Mouse (Mus musculus) fat pad, adult 2 months (tissue): ENCODE measurements around the gene Ascc1.
"Not testable (repeated sequence)": the region's sequence is repeated elsewhere in the genome, so short reads cannot be mapped to it uniquely, and the experiment has no call there.

Experiments used
- DNase-seq: peaks from one replicate; pipeline ENCODE4 v3.0.0-alpha.2; 2011; ENCODE audit warnings: low read depth, low spot score; ENCODE audit errors: extremely low read depth

Gene Ascc1

GRCm38 (mm10) chr10:60109989-60110388 lies 107.4 kb downstream of the Ascc1 start:
- no peak for DNase-seq

GRCm38 (mm10) chr10:60110908-60111475 lies 108.4 kb downstream of the Ascc1 start:
- no peak for DNase-seq

GRCm38 (mm10) chr10:60113965-60114690 lies 111.5 kb downstream of the Ascc1 start:
- no peak for DNase-seq

GRCm38 (mm10) chr10:60115345-60116185 lies 113.0 kb downstream of the Ascc1 start:
- no peak for DNase-seq

- no peak for DNase-seq
Observed at GRCm38 (mm10) chr10:60116997-60117396, 114.4 kb downstream of the Ascc1 start.

GRCm38 (mm10) chr10:60118464-60118863 lies 115.9 kb downstream of the Ascc1 start:
- DNase-seq: no peak

- no peak for DNase-seq
Observed at GRCm38 (mm10) chr10:60120630-60121029, 118.0 kb downstream of the Ascc1 start.

- DNase-seq: no peak
Observed at GRCm38 (mm10) chr10:60124078-60124477, 121.5 kb downstream of the Ascc1 start.

- DNase-seq: no peak
Observed at GRCm38 (mm10) chr10:60125529-60126327, 123.1 kb downstream of the Ascc1 start.

GRCm38 (mm10) chr10:60128287-60128686 lies 125.7 kb downstream of the Ascc1 start:
- no peak for DNase-seq

GRCm38 (mm10) chr10:60130504-60130903 lies 127.9 kb downstream of the Ascc1 start:
- no peak for DNase-seq

GRCm38 (mm10) chr10:60133501-60133900 lies 130.9 kb downstream of the Ascc1 start:
- no peak for DNase-seq

GRCm38 (mm10) chr10:60134201-60134600 lies 131.6 kb downstream of the Ascc1 start:
- no peak for DNase-seq

GRCm38 (mm10) chr10:60136010-60136409 lies 133.4 kb downstream of the Ascc1 start:
- DNase-seq: not testable (repeated sequence)

- no peak for DNase-seq
Observed at GRCm38 (mm10) chr10:60136935-60137334, 134.3 kb downstream of the Ascc1 start.

- DNase-seq: no peak
Observed at GRCm38 (mm10) chr10:60138680-60139079, 136.1 kb downstream of the Ascc1 start.

GRCm38 (mm10) chr10:60140751-60141150 lies 138.1 kb downstream of the Ascc1 start:
- DNase-seq: no peak

- DNase-seq: no peak
Observed at GRCm38 (mm10) chr10:60141656-60142160, 139.1 kb downstream of the Ascc1 start.

- not testable (repeated sequence) for DNase-seq
Observed at GRCm38 (mm10) chr10:60147510-60148047, 145.0 kb downstream of the Ascc1 start.

GRCm38 (mm10) chr10:60148087-60148486 lies 145.5 kb downstream of the Ascc1 start:
- no peak for DNase-seq
